Mouse (Mus musculus) MEL (cell line): ENCODE data around the gene BC034090. TPM values are rescaled to one million over a fixed set of nuclear protein-coding genes. Genes with fewer than 3 reads are reported as not detected.

ENCODE experiments used
- DNase-seq: peaks from one replicate; pipeline ENCODE4 v3.0.0; 2011; ENCODE audit warnings: low read depth, low spot score
- H3K27ac ChIP-seq: 2 replicates; pipeline ENCODE4 v1.5.1; 2012; ENCODE audit warnings: low read depth, mild to moderate bottlenecking, control low read depth, low read length, moderate library complexity; ENCODE audit not compliant: control insufficient read depth
- H3K27me3 ChIP-seq, 2 experiments: fragments of 150-350 bp in 1 of 2; sonication (generic) in 1 of 2; 2 replicates each; pipeline ENCODE4 v1.6.1; 2012; ENCODE audit warnings: low read length in 2 of 2, mild to moderate bottlenecking in 2 of 2, improper control_type of control experiment in 1 of 2, moderate library complexity in 1 of 2; ENCODE audit not compliant: insufficient read depth in 2 of 2, control insufficient read depth in 1 of 2
- H3K36me3 ChIP-seq, 2 experiments: 2 replicates each; pipeline ENCODE4 v1.6.1; 2012 to 2014; ENCODE audit warnings: low read length in 2 of 2, improper control_type of control experiment in 1 of 2, inconsistent platforms in 1 of 2, mild to moderate bottlenecking in 1 of 2; ENCODE audit not compliant: insufficient read depth in 2 of 2, control insufficient read depth in 1 of 2
- H3K4me1 ChIP-seq, 2 experiments: fragments of 150-350 bp in 1 of 2; sonication (generic) in 1 of 2; 2 replicates each; pipeline ENCODE4 v1.6.1; 2012; ENCODE audit warnings: low read length in 2 of 2, improper control_type of control experiment in 1 of 2, mild to moderate bottlenecking in 1 of 2; ENCODE audit not compliant: insufficient read depth in 2 of 2, control insufficient read depth in 1 of 2
- H3K4me3 ChIP-seq, 2 experiments: fragments of 150-350 bp in 1 of 2; sonication (generic) in 1 of 2; 2 replicates each; pipeline ENCODE4 v1.5.1; 2012; ENCODE audit warnings: low read depth in 2 of 2, low read length in 2 of 2, mild to moderate bottlenecking in 2 of 2, moderate library complexity in 2 of 2, control low read depth in 1 of 2, improper control_type of control experiment in 1 of 2; ENCODE audit not compliant: control insufficient read depth in 1 of 2, insufficient read depth in 1 of 2
- H3K79me2 ChIP-seq: 2 replicates; pipeline ENCODE4 v1.6.1; 2012; ENCODE audit warnings: mild to moderate bottlenecking, low read length, moderate library complexity; ENCODE audit not compliant: control insufficient read depth, poor library complexity, insufficient read depth
- H3K9ac ChIP-seq: 2 replicates; pipeline ENCODE4 v1.6.1; 2012; ENCODE audit warnings: low read depth, mild to moderate bottlenecking, control low read depth, low read length, moderate library complexity; ENCODE audit not compliant: control insufficient read depth, poor library complexity, severe bottlenecking
- H3K9me3 ChIP-seq: fragments of 150-350 bp; sonication (generic); replicated peaks from 2 replicates; pipeline ENCODE4 v1.6.1; 2012; ENCODE audit warnings: mild to moderate bottlenecking, low read length, improper control_type of control experiment, moderate library complexity; ENCODE audit not compliant: insufficient read depth
- CHD2 ChIP-seq: IDR thresholded peaks from 2 replicates; pipeline ENCODE4 v1.6.1; 2011; ENCODE audit warnings: low read length, improper control_type of control experiment
- E2F4 ChIP-seq: IDR thresholded peaks from 2 replicates; pipeline ENCODE4 v1.6.1; 2011; ENCODE audit warnings: low read depth, low read length, improper control_type of control experiment, borderline replicate concordance
- ELF1 ChIP-seq: IDR thresholded peaks from 2 replicates; pipeline ENCODE4 v1.6.1; 2014; ENCODE audit warnings: low read depth, mild to moderate bottlenecking, inconsistent platforms, low read length, improper control_type of control experiment, moderate library complexity
- GABPA ChIP-seq: IDR thresholded peaks from 2 replicates; pipeline ENCODE4 v1.6.1; 2012; ENCODE audit warnings: low read depth, mild to moderate bottlenecking, inconsistent platforms, low read length, improper control_type of control experiment, moderate library complexity
- JUND ChIP-seq: IDR thresholded peaks from 2 replicates; pipeline ENCODE4 v1.6.1; 2011; ENCODE audit warnings: low read depth, mild to moderate bottlenecking, improper control_type of control experiment, low read length
- KAT2A ChIP-seq: conservative IDR thresholded peaks from 2 replicates; pipeline ENCODE4 v1.6.1; 2012; ENCODE audit warnings: low read depth, low read length, improper control_type of control experiment, inconsistent platforms
- MAFK ChIP-seq: IDR thresholded peaks from 2 replicates; pipeline ENCODE4 v1.6.1; 2011; ENCODE audit warnings: low read depth, mild to moderate bottlenecking, low read length, improper control_type of control experiment, borderline replicate concordance
- MAX ChIP-seq: IDR thresholded peaks from 2 replicates; pipeline ENCODE4 v1.6.1; 2011; ENCODE audit warnings: low read length, improper control_type of control experiment
- MAZ ChIP-seq: IDR thresholded peaks from 2 replicates; pipeline ENCODE4 v1.6.1; 2012; ENCODE audit warnings: low read depth, mild to moderate bottlenecking, inconsistent platforms, low read length, improper control_type of control experiment
- MXI1 ChIP-seq: IDR thresholded peaks from 2 replicates; pipeline ENCODE4 v1.6.1; 2011; ENCODE audit warnings: mild to moderate bottlenecking, low read depth, low read length, improper control_type of control experiment
- MYB ChIP-seq: IDR thresholded peaks from 2 replicates; pipeline ENCODE4 v1.6.1; 2011; ENCODE audit warnings: mild to moderate bottlenecking, low read depth, low read length, improper control_type of control experiment
- POLR2AphosphoS5 ChIP-seq: IDR thresholded peaks from 2 replicates; pipeline ENCODE4 v1.6.1; 2012; ENCODE audit warnings: low read depth, borderline replicate concordance, mild to moderate bottlenecking, inconsistent platforms, low read length, moderate library complexity, mixed read lengths
- RCOR1 ChIP-seq: IDR thresholded peaks from 2 replicates; pipeline ENCODE4 v1.6.1; 2012; ENCODE audit warnings: low read depth, mild to moderate bottlenecking, inconsistent platforms, low read length, improper control_type of control experiment
- TBP ChIP-seq: IDR thresholded peaks from 2 replicates; pipeline ENCODE4 v1.8.0; 2011; ENCODE audit warnings: low read depth, low read length, improper control_type of control experiment
- UBTF ChIP-seq: IDR thresholded peaks from 2 replicates; pipeline ENCODE4 v1.6.1; 2012; ENCODE audit warnings: low read depth, mild to moderate bottlenecking, inconsistent platforms, low read length, improper control_type of control experiment, moderate library complexity, borderline replicate concordance; ENCODE audit not compliant: insufficient read depth
- USF1 ChIP-seq: IDR thresholded peaks from 2 replicates; pipeline ENCODE4 v1.6.1; 2014; ENCODE audit warnings: low read depth, mild to moderate bottlenecking, inconsistent platforms, low read length, improper control_type of control experiment, moderate library complexity
- USF2 ChIP-seq, 2 experiments: IDR thresholded peaks; 2 replicates each; pipeline ENCODE4 v1.6.1; 2011 to 2012; ENCODE audit warnings: improper control_type of control experiment in 2 of 2, low read length in 2 of 2, borderline replicate concordance in 1 of 2, inconsistent platforms in 1 of 2, low read depth in 1 of 2, mild to moderate bottlenecking in 1 of 2; ENCODE audit not compliant: insufficient read depth in 1 of 2
- ZC3H11A ChIP-seq: IDR thresholded peaks from 2 replicates; pipeline ENCODE4 v1.6.1; 2012; ENCODE audit warnings: low read depth, mild to moderate bottlenecking, inconsistent platforms, low read length, improper control_type of control experiment
- ZNF384 ChIP-seq: IDR thresholded peaks from 2 replicates; pipeline ENCODE4 v1.6.1; 2012; ENCODE audit warnings: low read depth, mild to moderate bottlenecking, inconsistent platforms, low read length, improper control_type of control experiment
- polyA plus RNA-seq, 2 experiments: library from polyadenylated mRNA; stranded (reverse) in 1 of 2; unstranded in 1 of 2; fragments of >175 nt in 1 of 2; fragments of >200 nt in 1 of 2; gene quantifications; 2 replicates each; pipeline versions ENCODE4 v1.2.1 to v1.2.4; 2012; ENCODE audit warnings: low replicate concordance in 2 of 2, low read depth in 1 of 2; ENCODE audit not compliant: insufficient read length in 2 of 2, insufficient read depth in 1 of 2, missing spikeins in 1 of 2
- total RNA-seq: library from RNA; depleted of rRNA; stranded (reverse); fragments of 300-350 nt; gene quantifications from 2 replicates; pipeline ENCODE4 v1.2.3, GENCODE M21; 2012

Gene BC034090
- total and polyA plus RNA-seq, 3 experiments = 0.12 to 0.28 TPM; not detected in 1

GRCm38 (mm10) chr1:155212936-155213774 lies 31.1 kb downstream of the BC034090 start:
- H3K4me1 ChIP-seq = peaks cover 5 to 15% of the 10 kb centered on the region in 2 experiments; a peak in 3 of 4 replicates
- TF ChIP-seq CHD2 (no peak), MYB (no peak), JUND (no peak), MAZ (no peak), ZC3H11A (no peak), USF1 (no peak), POLR2AphosphoS5 (no peak), KAT2A (no peak)
- TF ChIP-seq, all 39 proteins: peak for 0
- peak overlapping the region; percentile 34; a peak in 3 of 4 replicates for H3K4me3 ChIP-seq
- H3K36me3 ChIP-seq = no peaks in the 10 kb centered on the region
- H3K27ac ChIP-seq = no peak overlapping the region
- no peaks in the 10 kb centered on the region for H3K79me2 ChIP-seq
- no peaks in the 10 kb centered on the region for H3K9me3 ChIP-seq
- DNase-seq = no peak
- H3K27me3 ChIP-seq = no peaks in the 10 kb centered on the region
- peak overlapping the region; percentile 5 for H3K9ac ChIP-seq

- H3K27me3 ChIP-seq = no peaks in the 10 kb centered on the region
- H3K27ac ChIP-seq = no peak overlapping the region
- H3K4me1 ChIP-seq = peaks cover 5 to 15% of the 10 kb centered on the region in 2 experiments; a peak in 3 of 4 replicates
- no peak for DNase-seq
- H3K9ac ChIP-seq = no peak overlapping the region
- H3K36me3 ChIP-seq = no peaks in the 10 kb centered on the region
- H3K79me2 ChIP-seq = no peaks in the 10 kb centered on the region
- no peak overlapping the region for H3K4me3 ChIP-seq
- H3K9me3 ChIP-seq = no peaks in the 10 kb centered on the region
- TF ChIP-seq MAX = no peak
- no peak for TF ChIP-seq MAFK
- no peak for TF ChIP-seq UBTF
- no peak for TF ChIP-seq JUND
- TF ChIP-seq POLR2AphosphoS5 = no peak
- no peak for TF ChIP-seq RCOR1
- no peak for TF ChIP-seq USF2 (IDR thresholded peaks at IDR 0.05; ENCODE audit: borderline replicate concordance in 1 of 2, insufficient read depth in 1 of 2, low read depth in 1 of 2, low read length in 2 of 2)
- no peak for TF ChIP-seq MXI1
- no peak for TF ChIP-seq ELF1
- no peak for TF ChIP-seq CHD2
- no peak for TF ChIP-seq GABPA
- TF ChIP-seq E2F4 = no peak
- no peak for TF ChIP-seq ZNF384
- no peak for TF ChIP-seq TBP
Measured at GRCm38 (mm10) chr1:155212493-155212892, 31.8 kb downstream of the BC034090 start.
